Mouse (Mus musculus): Measurements from ENCODE around the gene Tmprss2. TPM values are rescaled to one million over a fixed set of nuclear protein-coding genes. Genes with fewer than 3 reads are reported as not detected.

Gene Tmprss2
- polyA plus RNA-seq, 1 experiment from 2014 or later: 2.0 TPM

GRCm38 (mm10) chr16:97516341-97516740 lies 94.7 kb downstream of the Tmprss2 start:
- H3K4me3 ChIP-seq: no peak overlapping the region
- H3K27ac ChIP-seq: no peak overlapping the region
- no peaks in the 10 kb centered on the region for H3K27me3 ChIP-seq (replicated peaks)
- WGBS (ENCODE audit: insufficient replicate concordance): 58% methylated on average over 3 of the region's 3 CpGs
- H3K4me2 ChIP-seq: no peak overlapping the region
- H3K4me1 ChIP-seq: no peaks in the 10 kb centered on the region
- H3K36me3 ChIP-seq: no peaks in the 10 kb centered on the region
- H3K9me3 ChIP-seq (replicated peaks): no peaks in the 10 kb centered on the region
- H3K9ac ChIP-seq: no peak overlapping the region
- ATAC-seq: no peak

Other genes with a start within 250 kb of the Tmprss2 start
- 0.20 and 0.26 TPM in 2 replicates for gene Mx1, start 148.3 kb downstream of the Tmprss2 start, polyA plus RNA-seq (2016; fragmentation: Nextera tagmentation; extraction: Ambion mirVana)
- not detected in 2 replicates for gene Fam3b, start 96.4 kb downstream of the Tmprss2 start, polyA plus RNA-seq (2016; fragmentation: Nextera tagmentation; extraction: Ambion mirVana)
- 2.4 and 2.5 TPM in 2 replicates for gene Ripk4, start 152.6 kb upstream of the Tmprss2 start, polyA plus RNA-seq (2016; fragmentation: Nextera tagmentation; extraction: Ambion mirVana)
- 6.4 TPM in 2 replicates for gene Prdm15, start 240.7 kb upstream of the Tmprss2 start, polyA plus RNA-seq (2016; fragmentation: Nextera tagmentation; extraction: Ambion mirVana)

Data from liver, embryonic 12.5 days (tissue).